Mouse (Mus musculus) left cerebral cortex, postnatal 14 days (tissue): Measurements from ENCODE around the gene Cep57. TPM values are rescaled to one million over a fixed set of nuclear protein-coding genes. Genes with fewer than 3 reads are reported as not detected.
"Not testable (repeated sequence)": the region's sequence is repeated elsewhere in the genome, so short reads cannot be mapped to it uniquely, and the experiment has no call there.

Experiments
- DNase-seq, 2 experiments: peaks; one replicate each; pipeline ENCODE4 v3.0.0; 2021 to 2022; ENCODE audit warnings: low spot score in 2 of 2, mixed read lengths in 1 of 2
- intact Hi-C: fragments of 180-260 bp; cut with DNase I; formaldehyde crosslinking; loops from one replicate; pipeline ENCODE4 v1.15.1; 2025
- total RNA-seq, 2 experiments: library from RNA; stranded (reverse); gene quantifications; 2 replicates each; pipeline ENCODE4 v1.2.3; 2021

Cep57 gene
- total RNA-seq, 2 experiments from 2014 or later: 15.1 to 17.1 TPM

DNA sequence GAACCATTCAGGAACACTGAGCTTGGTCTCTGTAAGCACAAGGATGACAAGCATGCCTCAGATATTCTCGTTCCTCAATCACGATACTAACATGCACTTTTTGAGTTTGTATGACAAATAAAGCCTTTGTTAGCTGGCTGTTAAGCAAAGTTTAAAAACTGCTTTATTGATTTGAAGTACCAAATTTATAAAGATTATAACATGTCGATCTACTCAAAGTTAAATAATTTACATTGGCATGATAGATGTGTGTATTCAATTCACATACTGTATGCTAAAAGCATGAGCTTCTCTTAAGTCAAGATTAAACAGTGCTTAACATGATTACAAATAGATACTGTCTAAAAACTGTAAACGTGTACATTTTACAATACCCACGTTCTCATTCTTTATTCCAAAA is 19.2 kb downstream of the Cep57 start:
- intact Hi-C loops: loop anchor here (5.0 kb wide), 1 partner anchor 35 kb away; no protein-coding TSS in a partner anchor
- DNase-seq: no peak

DNA sequence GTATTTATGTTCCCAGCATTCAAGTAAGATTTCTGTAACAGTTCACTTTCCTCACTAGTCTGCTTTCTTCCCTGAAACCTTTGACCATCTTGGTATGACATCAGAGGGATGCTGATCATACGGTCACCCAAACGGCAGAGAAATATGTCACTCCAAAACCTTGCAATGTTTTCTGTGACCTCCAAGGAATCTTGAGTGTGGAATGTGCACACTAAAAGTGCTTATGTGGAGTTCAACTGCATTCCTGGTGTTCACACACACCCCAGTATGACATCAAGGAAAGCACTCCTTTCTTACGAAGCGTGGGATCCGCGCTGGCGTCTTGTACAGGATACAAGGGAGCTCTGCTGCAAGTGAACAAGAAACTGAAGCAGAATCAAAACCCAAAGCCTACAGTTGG is 20.1 kb downstream of the Cep57 start:
- intact Hi-C loops: loop anchor here (5.0 kb wide), 1 partner anchor 35 kb away; no protein-coding TSS in a partner anchor
- DNase-seq: no peak

- DNase-seq: no peak
- intact Hi-C loops: no loop called here
Observed at GRCm38 (mm10) chr9:13804480-13804879, 22.4 kb downstream of the Cep57 start.

GRCm38 (mm10) chr9:13794756-13795155 is 32.2 kb downstream of the Cep57 start:
- intact Hi-C loops: no loop called here
- no peak for DNase-seq

DNA sequence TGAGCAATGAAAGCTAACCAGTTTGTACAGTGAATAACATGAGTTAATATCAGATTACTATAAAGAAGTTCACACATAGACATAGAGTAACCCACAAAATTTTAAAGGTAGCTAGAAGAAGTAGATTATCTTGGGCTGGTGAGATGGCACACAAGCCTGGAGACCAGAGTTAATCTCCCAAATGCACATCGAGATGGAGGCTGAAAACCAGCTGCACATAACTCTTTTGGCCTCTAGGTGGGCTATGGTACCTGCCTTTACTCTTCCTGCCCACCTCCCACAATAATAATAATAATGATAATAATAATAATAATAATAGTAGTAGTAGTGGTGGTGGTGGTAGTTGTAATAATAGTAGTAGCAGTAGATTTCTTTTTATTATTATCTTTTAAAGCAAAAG is 32.6 kb downstream of the Cep57 start:
- intact Hi-C loops: no loop called here
- DNase-seq: no peak

GRCm38 (mm10) chr9:13790864-13791263 is 36.0 kb downstream of the Cep57 start:
- intact Hi-C loops, DNase-seq: not testable (repeated sequence)

- intact Hi-C loops: no loop called here
- no peak for DNase-seq
Observed at GRCm38 (mm10) chr9:13781985-13782384, 44.9 kb downstream of the Cep57 start.

- no peak for DNase-seq
- intact Hi-C loops: no loop called here
Observed at GRCm38 (mm10) chr9:13774732-13775131, 52.2 kb downstream of the Cep57 start.

GRCm38 (mm10) chr9:13766570-13766969 is 60.3 kb downstream of the Cep57 start:
- DNase-seq: no peak

DNA sequence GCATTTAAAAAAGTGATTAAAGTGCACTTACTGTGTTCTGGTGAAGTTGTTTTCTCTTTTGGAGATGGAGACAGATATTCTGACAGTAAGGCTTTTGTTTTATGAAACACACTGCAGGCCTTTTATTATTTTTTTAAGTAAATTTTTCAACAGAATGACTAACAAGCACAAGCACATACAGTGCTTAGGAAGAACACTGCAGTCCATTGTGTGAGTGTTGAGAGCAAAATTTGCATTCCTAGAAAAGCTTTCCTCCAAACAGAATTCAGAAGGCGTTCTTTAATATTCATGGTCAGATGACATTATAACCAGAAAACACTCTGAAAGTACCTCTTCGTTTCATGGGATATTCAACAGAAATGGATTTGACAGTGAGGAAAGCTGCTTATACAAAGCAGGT is 61.3 kb downstream of the Cep57 start:
- no peak for DNase-seq
- intact Hi-C loops: no loop called here

More at GRCm38 (mm10) chr9:13766570-13766969, 60.3 kb downstream of the Cep57 start:
- intact Hi-C loops: no loop called here

- intact Hi-C loops: no loop called here
Observed at GRCm38 (mm10) chr9:13760430-13760829, 66.5 kb downstream of the Cep57 start.

More at GRCm38 (mm10) chr9:13760430-13760829, 66.5 kb downstream of the Cep57 start:
- no peak for DNase-seq

Other genes starting within 250 kb of the Cep57 start
- gene Mtmr2, start 78.7 kb downstream of the Cep57 start, total RNA-seq: 10 to 100 TPM; 44.2 to 46.0 TPM
- 10 to 100 TPM; 16.9 to 19.6 TPM for gene Fam76b, start 609 bp upstream of the Cep57 start, total RNA-seq